Comparison of ENCODE assay signal across 25 mouse cellular contexts in genomic region chr3:131654366-131654765, GRCm38 (mm10).
DNase-seq lines count a peak whose midpoint lies in the region; ATAC-seq and TF ChIP-seq lines count a peak whose summit lies in the region.
"Had no signal": no experiment of that assay in that cellular context is flagged by ENCODE, and none has a peak within 500 bp of the region (broad histone marks: within the 10 kb centered on the region; RNA-seq: fewer than 3 reads in every experiment).

No protein-coding gene starts in this region.

- H3K36me3 ChIP-seq in midbrain, postnatal 0 days (ENCODE audit: insufficient read depth, low read length) = no peaks in the 10 kb centered on the region
- H3K36me3 ChIP-seq in midbrain, embryonic 15.5 days (replicated peaks) = no peaks in the 10 kb centered on the region
- H3K36me3 ChIP-seq: hindbrain, embryonic 12.5 days; limb, embryonic 15.5 days; liver, embryonic 15.5 days; neural tube, embryonic 13.5 days had no signal

- no peak for ATAC-seq in midbrain, postnatal 0 days (ENCODE audit: low FRiP score)
- no peak for ATAC-seq in midbrain, embryonic 15.5 days (replicated peaks)
- ATAC-seq: forebrain, embryonic 16.5 days; inflammation-experienced regulatory T-cells, adult 6 months had no signal

- TF ChIP-seq CTCF in midbrain, postnatal 0 days (IDR thresholded peaks at IDR 0.05) = no peak

- DNase-seq in cerebellum, postnatal 10 days = peak; percentile 48 to 58
- no peak for DNase-seq in cerebellum, adult 11-12 months
- DNase-seq in midbrain, postnatal 0 days (ENCODE audit: low spot score) = peak; percentile 45
- peak; percentile 73 for DNase-seq in adrenal gland, postnatal 10 days
- peak; percentile 30 for DNase-seq in gonadal fat pad, adult 2 months (ENCODE audit: low read depth)
- no peak for DNase-seq in right cerebral cortex, postnatal 25 days
- DNase-seq: cerebellum, adult 2 months; cerebellum, postnatal 36 days; gastrocnemius, postnatal 14 days; heart, adult 2 months; kidney, adult 18-20 months; kidney, postnatal 4 days; layer of hippocampus, adult 9-11 months; lung, postnatal 4 days; midbrain, embryonic 14.5 days; right cerebral cortex, postnatal 4 days; thymus, postnatal 36 days had no signal

- H3K9ac ChIP-seq in midbrain, postnatal 0 days (replicated peaks; ENCODE audit: low read length, poor library complexity, severe bottlenecking) = no peak overlapping the region
- H3K9ac ChIP-seq in midbrain, embryonic 15.5 days = no peak overlapping the region
- H3K9ac ChIP-seq: hindbrain, embryonic 12.5 days; limb, embryonic 15.5 days; liver, embryonic 15.5 days; neural tube, embryonic 13.5 days had no signal

- no peaks in the 10 kb centered on the region for H3K27me3 ChIP-seq in midbrain, postnatal 0 days (ENCODE audit: insufficient read depth, low read length)
- H3K27me3 ChIP-seq in midbrain, embryonic 15.5 days (replicated peaks) = no peaks in the 10 kb centered on the region
- H3K27me3 ChIP-seq: hindbrain, embryonic 12.5 days; limb, embryonic 15.5 days; liver, embryonic 15.5 days; neural tube, embryonic 13.5 days had no signal

- H3K27ac ChIP-seq in midbrain, postnatal 0 days (ENCODE audit: low read depth, low read length) = no peak overlapping the region
- H3K27ac ChIP-seq in midbrain, embryonic 15.5 days = no peak overlapping the region
- H3K27ac ChIP-seq: heart, adult 2 months; hindbrain, embryonic 12.5 days; limb, embryonic 15.5 days; liver, embryonic 15.5 days; neural tube, embryonic 13.5 days had no signal

- H3K4me2 ChIP-seq in midbrain, postnatal 0 days (ENCODE audit: low read depth, low read length, poor library complexity, severe bottlenecking) = no peak overlapping the region
- no peak overlapping the region for H3K4me2 ChIP-seq in midbrain, embryonic 15.5 days
- H3K4me2 ChIP-seq: hindbrain, embryonic 12.5 days; limb, embryonic 15.5 days; liver, embryonic 15.5 days; neural tube, embryonic 13.5 days had no signal

- no peaks in the 10 kb centered on the region for H3K9me3 ChIP-seq in midbrain, postnatal 0 days (ENCODE audit: low read length)
- H3K9me3 ChIP-seq in midbrain, embryonic 15.5 days = no peaks in the 10 kb centered on the region
- H3K9me3 ChIP-seq: hindbrain, embryonic 12.5 days; limb, embryonic 15.5 days; liver, embryonic 15.5 days; neural tube, embryonic 13.5 days had no signal

- 77% methylated on average over 3 of the region's 3 CpGs for WGBS in midbrain, postnatal 0 days
- WGBS in midbrain, embryonic 15.5 days = 89% methylated on average over 3 of the region's 3 CpGs

- no peaks in the 10 kb centered on the region for H3K4me1 ChIP-seq in midbrain, postnatal 0 days (ENCODE audit: insufficient read depth, low read length)
- no peaks in the 10 kb centered on the region for H3K4me1 ChIP-seq in midbrain, embryonic 15.5 days
- H3K4me1 ChIP-seq: hindbrain, embryonic 12.5 days; liver, embryonic 15.5 days; neural tube, embryonic 13.5 days had no signal

- no peak overlapping the region for H3K4me3 ChIP-seq in midbrain, postnatal 0 days (ENCODE audit: low read depth, low read length)
- H3K4me3 ChIP-seq in midbrain, embryonic 15.5 days = no peak overlapping the region
- H3K4me3 ChIP-seq: heart, adult 2 months; hindbrain, embryonic 12.5 days; limb, embryonic 15.5 days; liver, embryonic 15.5 days; myocyte; neural tube, embryonic 13.5 days had no signal

Comparison
In these comparisons a context has a peak if more than half of its experiments do, and no peak if none do; other contexts are left out.
1. DNase-seq: peak in cerebellum, postnatal 10 days (2 of 2), midbrain, postnatal 0 days (single experiment), adrenal gland, postnatal 10 days (single experiment) and gonadal fat pad, adult 2 months (single experiment); none in cerebellum, adult 11-12 months (single experiment) and right cerebral cortex, postnatal 25 days (single experiment).